Mouse (Mus musculus) heart, embryonic 10.5 days (tissue): ENCODE measurements around the gene Pbx1. TPM values are rescaled to one million over a fixed set of nuclear protein-coding genes. Genes with fewer than 3 reads are reported as not detected.
"Not testable (repeated sequence)": the region's sequence is repeated elsewhere in the genome, so short reads cannot be mapped to it uniquely, and the experiment has no call there.

Source experiments
- DNase-seq: peaks from one replicate; pipeline ENCODE4 v3.0.0-alpha.2; 2017; ENCODE audit warnings: low spot score
- H3K27ac ChIP-seq: fragments of 300-500 bp; sonication (generic); 2 replicates; pipeline ENCODE4 v1.5.1; 2016; ENCODE audit warnings: mild to moderate bottlenecking
- H3K27me3 ChIP-seq: fragments of 300-500 bp; sonication (generic); 2 replicates; pipeline ENCODE4 v1.6.1; 2016; ENCODE audit warnings: mild to moderate bottlenecking; ENCODE audit not compliant: poor library complexity, insufficient read depth, severe bottlenecking
- H3K36me3 ChIP-seq: fragments of 300-500 bp; sonication (generic); 2 replicates; pipeline ENCODE4 v1.6.1; 2016; ENCODE audit warnings: mild to moderate bottlenecking, moderate library complexity
- H3K4me1 ChIP-seq: fragments of 300-500 bp; sonication (generic); 2 replicates; pipeline ENCODE4 v1.6.1; 2016; ENCODE audit warnings: mild to moderate bottlenecking
- H3K4me3 ChIP-seq: fragments of 300-500 bp; sonication (generic); 2 replicates; pipeline ENCODE4 v1.5.1; 2016; ENCODE audit warnings: mild to moderate bottlenecking, moderate library complexity
- H3K9me3 ChIP-seq: fragments of 300-500 bp; sonication (generic); 2 replicates; pipeline ENCODE4 v1.6.1; 2016; ENCODE audit warnings: mild to moderate bottlenecking, moderate library complexity
- WGBS: fragments of 180-500 bp; shearing (Covaris S2); methylation state at CpG from one replicate; pipeline ENCODE4 v1.1.7; 2016; 5-methylcytosine and 5-hydroxymethylcytosine counted together
- polyA plus RNA-seq: library from polyadenylated mRNA; unstranded; fragments of >200 nt; fragmentation: Nextera tagmentation; extraction: Ambion mirVana; gene quantifications from 2 replicates; pipeline ENCODE4 v1.2.1, GENCODE M21; 2016

Pbx1 gene
- polyA plus RNA-seq = 19.7 and 29.5 TPM in 2 replicates

GRCm38 (mm10) chr1:168432232-168432280 lies at the start of gene Pbx1:
Gene Pbx1, minus strand, starts transcription at chr1:168432270.
- Histone ChIP-seq H3K4me1 (peaks cover 16% of the 10 kb centered on the region), H3K27ac (peak within 1 kb of the TSS; percentile 98), H3K4me3 (peak within 1 kb of the TSS; percentile 88)
- H3K9me3 ChIP-seq, H3K36me3 ChIP-seq, DNase-seq, H3K27me3 ChIP-seq: not testable (repeated sequence)

- Histone ChIP-seq H3K36me3 (no peaks in the 10 kb centered on the region), H3K4me1 (peaks cover 33% of the 10 kb centered on the region), H3K9me3 (no peaks in the 10 kb centered on the region), H3K27me3 (no peaks in the 10 kb centered on the region), H3K27ac (no peak overlapping the region), H3K4me3 (no peak overlapping the region)
- DNase-seq = no peak
- 86% methylated on average over 8 of the region's 8 CpGs for WGBS
Observed at GRCm38 (mm10) chr1:168479626-168480025, 47.6 kb upstream of the Pbx1 start.

GRCm38 (mm10) chr1:168478829-168479228 lies 46.8 kb upstream of the Pbx1 start:
- 61% methylated on average over 2 of the region's 2 CpGs for WGBS
- H3K27me3 ChIP-seq = no peaks in the 10 kb centered on the region
- H3K4me1 ChIP-seq = peaks cover 39% of the 10 kb centered on the region
- no peak overlapping the region for H3K27ac ChIP-seq
- H3K9me3 ChIP-seq = no peaks in the 10 kb centered on the region
- no peak for DNase-seq
- no peaks in the 10 kb centered on the region for H3K36me3 ChIP-seq
- H3K4me3 ChIP-seq = no peak overlapping the region

DNA sequence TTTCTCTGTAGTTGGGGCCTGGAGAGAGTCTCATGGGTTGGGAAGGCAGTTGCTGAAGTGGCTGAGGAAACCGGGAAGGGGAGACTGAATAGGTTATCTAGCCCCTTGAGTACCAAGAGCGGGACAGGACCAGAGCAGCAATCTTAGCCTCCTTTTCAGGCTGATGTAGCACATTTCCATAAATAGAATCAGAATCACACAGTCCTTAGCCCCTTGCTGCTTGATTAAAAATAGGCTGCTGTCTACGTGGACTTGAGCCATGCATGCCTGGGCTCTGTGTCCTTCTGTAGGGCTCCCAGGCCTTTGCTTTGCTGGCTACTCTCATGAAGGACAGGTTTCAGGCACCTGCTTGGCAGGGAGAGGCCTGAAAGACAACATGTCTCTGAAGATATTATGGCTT lies 44.8 kb upstream of the Pbx1 start:
- Histone ChIP-seq H3K36me3 (no peaks in the 10 kb centered on the region), H3K9me3 (no peaks in the 10 kb centered on the region), H3K4me3 (no peak overlapping the region), H3K27ac (peak overlapping the region; percentile 78), H3K27me3 (no peaks in the 10 kb centered on the region), H3K4me1 (peaks cover 39% of the 10 kb centered on the region)
- 32% methylated on average over 3 of the region's 3 CpGs for WGBS
- DNase-seq = peak; percentile 79

DNA sequence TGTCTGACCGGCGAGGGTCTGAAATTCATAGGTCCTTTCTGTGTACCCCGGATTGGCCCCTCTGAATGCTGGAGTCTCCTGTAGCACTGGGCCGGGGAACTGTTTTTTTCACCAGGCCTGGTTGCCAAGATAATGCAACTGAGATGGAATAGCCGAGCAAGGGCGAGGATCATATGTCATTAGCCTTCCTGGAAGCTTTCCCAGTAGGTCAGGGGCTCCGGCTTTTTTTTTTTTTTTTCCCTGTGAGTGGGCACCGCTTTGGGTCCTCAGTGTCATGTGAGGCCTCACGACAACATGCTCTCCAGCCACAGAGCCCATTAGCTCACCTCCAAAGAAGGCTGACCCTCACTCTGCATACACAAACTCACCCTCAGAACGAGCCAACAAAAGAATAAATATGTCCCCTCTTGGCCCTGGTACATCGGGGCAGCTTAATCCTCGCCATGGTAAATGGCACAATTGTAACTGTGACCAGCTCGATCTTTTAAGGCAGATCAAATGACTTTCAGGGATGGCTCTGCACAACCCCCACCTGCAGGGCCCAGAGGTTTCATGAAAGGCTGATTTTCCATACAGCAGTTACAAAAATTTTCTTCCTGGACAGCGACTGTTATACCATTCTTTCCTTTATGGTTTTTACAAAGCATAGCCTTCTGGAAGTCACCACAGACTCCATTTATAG lies 44.3 kb upstream of the Pbx1 start:
- 56% methylated on average over 14 of the region's 14 CpGs for WGBS
- peaks cover 39% of the 10 kb centered on the region for H3K4me1 ChIP-seq
- no peak for DNase-seq
- no peaks in the 10 kb centered on the region for H3K27me3 ChIP-seq
- H3K4me3 ChIP-seq = no peak overlapping the region
- H3K36me3 ChIP-seq = no peaks in the 10 kb centered on the region
- no peaks in the 10 kb centered on the region for H3K9me3 ChIP-seq
- peak overlapping the region; percentile 78 for H3K27ac ChIP-seq

DNA sequence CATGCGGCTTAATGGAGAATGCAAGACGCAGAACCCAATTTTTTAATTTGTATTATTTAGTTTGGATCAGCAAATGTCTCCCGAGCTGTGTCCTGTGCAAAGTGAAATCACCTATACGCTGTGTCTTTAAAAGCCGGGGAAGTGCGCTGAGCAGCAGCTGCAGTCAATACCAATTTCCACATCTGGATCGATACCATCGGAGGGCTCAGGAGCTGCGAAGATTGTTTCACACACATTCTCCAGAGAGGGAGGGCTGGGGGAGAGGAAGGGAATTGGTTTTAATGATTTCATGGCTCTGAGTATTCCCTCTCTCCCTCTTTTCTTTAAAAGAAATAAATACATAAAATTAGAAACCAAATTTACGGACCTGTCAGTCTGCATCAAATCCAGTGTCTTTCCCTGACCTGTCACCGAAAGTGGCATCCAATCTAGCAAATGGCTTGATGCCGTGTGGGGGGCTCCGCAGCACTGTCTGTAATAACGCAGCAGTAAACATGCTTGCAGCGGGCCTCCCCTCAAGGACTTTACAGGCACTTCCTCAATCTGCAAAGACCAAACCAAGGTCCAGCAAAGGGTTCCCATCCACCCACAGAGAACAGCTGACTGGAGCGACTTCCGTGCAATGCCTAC lies 43.6 kb upstream of the Pbx1 start:
- 88% methylated on average over 17 of the region's 17 CpGs for WGBS
- H3K27me3 ChIP-seq = no peaks in the 10 kb centered on the region
- H3K4me1 ChIP-seq = peaks cover 39% of the 10 kb centered on the region
- no peak for DNase-seq
- no peak overlapping the region for H3K4me3 ChIP-seq
- peak overlapping the region; percentile 78 for H3K27ac ChIP-seq
- no peaks in the 10 kb centered on the region for H3K36me3 ChIP-seq
- no peaks in the 10 kb centered on the region for H3K9me3 ChIP-seq

DNA sequence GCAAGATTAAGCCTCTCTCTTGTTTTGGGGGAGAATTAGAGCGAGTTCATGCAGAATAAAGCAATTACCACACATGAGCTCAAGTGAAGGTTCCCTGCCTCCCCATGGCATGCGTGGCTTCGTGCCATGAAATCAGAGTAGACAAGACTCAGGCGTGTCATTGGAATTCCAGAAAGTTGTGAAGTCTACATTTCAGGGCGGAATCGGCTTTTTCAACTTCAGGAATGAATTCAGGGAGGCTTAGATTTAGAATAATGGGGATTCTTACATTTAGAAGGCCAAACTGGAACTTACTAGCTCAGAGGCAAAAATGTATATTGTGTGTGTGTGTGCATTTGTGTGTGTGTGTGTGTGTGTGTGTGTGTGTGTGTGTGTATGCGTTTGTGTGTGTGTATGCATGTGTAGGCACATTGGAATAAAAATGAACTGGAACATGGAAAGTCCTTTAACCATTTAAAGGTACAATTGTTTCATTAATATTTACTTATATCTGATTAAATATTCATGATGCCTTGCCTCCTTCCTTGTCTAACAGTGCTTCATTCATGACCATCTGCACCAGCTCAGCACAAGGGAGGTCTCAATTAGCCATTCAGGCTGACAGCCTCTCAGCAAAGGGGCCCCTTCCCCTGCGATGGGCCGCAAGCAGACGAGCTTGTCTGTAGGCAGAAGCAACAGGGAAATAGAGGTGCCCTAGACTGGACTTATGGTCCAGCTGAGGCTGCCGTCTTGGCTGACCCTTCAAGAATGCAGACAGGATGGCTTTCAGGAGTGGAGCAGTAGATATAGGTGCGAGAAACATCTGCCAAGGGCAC lies 41.4 kb upstream of the Pbx1 start:
- no peaks in the 10 kb centered on the region for H3K36me3 ChIP-seq
- H3K4me1 ChIP-seq = peaks cover 36% of the 10 kb centered on the region
- no peak overlapping the region for H3K4me3 ChIP-seq
- no peaks in the 10 kb centered on the region for H3K9me3 ChIP-seq
- no peaks in the 10 kb centered on the region for H3K27me3 ChIP-seq
- peak overlapping the region; percentile 75 for H3K27ac ChIP-seq
- DNase-seq = no peak
- 60% methylated on average over 12 of the region's 12 CpGs for WGBS

DNA sequence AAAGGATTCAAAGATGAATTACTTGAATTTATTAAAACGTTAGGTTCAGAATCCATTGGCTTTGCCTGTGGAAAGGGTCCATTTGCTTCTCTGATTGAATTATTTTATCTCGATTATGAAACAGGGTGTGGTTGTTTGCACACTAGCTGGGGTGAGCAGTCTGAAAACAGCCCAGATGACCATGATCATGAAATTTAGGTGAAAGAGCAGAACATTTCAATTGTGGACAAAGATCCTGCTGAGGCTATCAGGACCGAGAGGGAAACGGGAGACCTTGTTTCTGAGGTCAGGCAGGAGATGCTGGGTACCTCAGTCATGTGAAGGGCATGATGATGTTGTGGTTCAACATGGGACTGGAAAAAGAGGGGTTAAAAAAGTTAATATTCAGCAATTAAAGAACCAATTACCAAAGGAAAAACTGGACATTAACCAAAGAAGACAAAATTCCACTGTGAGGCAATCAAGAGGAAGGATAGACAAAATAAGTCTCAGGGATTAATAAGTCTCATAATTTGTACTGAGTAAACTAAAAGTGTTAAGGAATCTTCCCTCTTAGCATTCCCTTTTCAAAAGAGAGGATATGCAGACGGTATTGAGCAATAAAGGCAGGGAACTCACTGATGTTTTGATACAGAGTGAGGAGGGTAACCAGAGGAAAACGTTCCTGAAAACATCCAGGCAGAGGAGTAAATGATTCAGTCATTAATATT lies 40.6 kb upstream of the Pbx1 start:
- Histone ChIP-seq H3K9me3 (no peaks in the 10 kb centered on the region), H3K36me3 (no peaks in the 10 kb centered on the region), H3K27ac (no peak overlapping the region), H3K27me3 (no peaks in the 10 kb centered on the region), H3K4me3 (no peak overlapping the region), H3K4me1 (peaks cover 36% of the 10 kb centered on the region)
- DNase-seq = no peak
- WGBS = 75% methylated on average over 6 of the region's 6 CpGs

DNA sequence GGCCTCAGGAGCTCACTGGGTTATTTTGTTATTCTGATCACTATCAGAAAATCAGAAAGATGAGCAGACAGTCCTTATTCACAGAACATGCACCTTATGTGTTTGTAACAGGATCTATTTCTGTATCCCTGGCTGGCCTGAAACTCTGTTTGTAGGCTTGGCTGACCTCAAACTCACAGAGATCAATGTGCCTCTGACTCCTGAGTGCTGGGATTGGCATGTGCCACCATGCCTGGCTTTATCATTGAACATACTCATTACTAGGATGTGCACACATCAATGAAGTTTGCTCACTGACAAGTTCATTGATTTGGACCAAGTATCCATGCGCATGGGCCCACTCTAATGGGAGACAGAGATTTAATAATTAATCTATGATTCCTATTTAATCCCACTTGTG lies 27.4 kb upstream of the Pbx1 start:
- H3K9me3 ChIP-seq = no peaks in the 10 kb centered on the region
- no peaks in the 10 kb centered on the region for H3K27me3 ChIP-seq
- WGBS = 96% methylated on average over 1 of the region's 1 CpGs
- no peaks in the 10 kb centered on the region for H3K36me3 ChIP-seq
- no peak overlapping the region for H3K4me3 ChIP-seq
- peaks cover 7% of the 10 kb centered on the region for H3K4me1 ChIP-seq
- no peak overlapping the region for H3K27ac ChIP-seq
- no peak for DNase-seq

DNA sequence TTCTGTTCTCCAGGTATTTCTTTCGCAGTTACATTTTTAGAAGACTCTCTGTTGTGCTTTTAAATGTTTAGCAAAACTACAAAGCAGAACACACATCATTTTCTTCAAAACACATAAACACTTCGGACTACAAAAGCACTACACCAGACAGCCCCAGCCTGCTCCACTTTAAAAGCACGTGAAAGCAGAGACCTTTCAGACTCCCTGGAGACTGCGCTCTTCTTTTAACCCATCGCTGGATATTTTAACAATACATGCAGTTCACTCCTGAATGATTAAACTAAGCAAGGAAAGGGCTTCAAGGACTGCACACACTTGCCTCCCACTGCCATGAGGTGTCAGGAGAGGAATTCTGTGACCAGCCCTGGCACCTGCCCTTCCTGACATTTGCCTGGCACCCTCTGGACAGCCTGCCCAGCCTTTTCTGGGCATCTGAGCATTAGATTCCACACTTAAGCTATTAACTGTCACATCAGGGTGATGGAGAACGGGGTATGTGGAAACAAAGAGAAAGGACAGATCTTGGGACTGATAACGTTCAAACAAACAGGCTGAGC lies 25.2 kb upstream of the Pbx1 start:
- Histone ChIP-seq H3K4me1 (peaks cover 7% of the 10 kb centered on the region), H3K4me3 (no peak overlapping the region), H3K27ac (0 out of 2 replicates have a peak overlapping the region, but pooled peaks have one; percentile 2), H3K27me3 (no peaks in the 10 kb centered on the region), H3K36me3 (no peaks in the 10 kb centered on the region), H3K9me3 (no peaks in the 10 kb centered on the region)
- 47% methylated on average over 7 of the region's 7 CpGs for WGBS
- DNase-seq = no peak

- no peaks in the 10 kb centered on the region for H3K36me3 ChIP-seq
- H3K4me1 ChIP-seq = peaks cover 7% of the 10 kb centered on the region
- no peak overlapping the region for H3K27ac ChIP-seq
- no peak for DNase-seq
- H3K4me3 ChIP-seq = no peak overlapping the region
- H3K27me3 ChIP-seq = no peaks in the 10 kb centered on the region
- H3K9me3 ChIP-seq = no peaks in the 10 kb centered on the region
- 73% methylated on average over 8 of the region's 8 CpGs for WGBS
Observed at GRCm38 (mm10) chr1:168455178-168455577, 23.1 kb upstream of the Pbx1 start.

- H3K36me3 ChIP-seq = no peaks in the 10 kb centered on the region
- H3K4me1 ChIP-seq = peaks cover under 1% of the 10 kb centered on the region; the same call in 1 of the 2 replicates
- H3K27ac ChIP-seq = no peak overlapping the region
- WGBS = 90% methylated on average over 3 of the region's 3 CpGs
- H3K4me3 ChIP-seq = no peak overlapping the region
- no peaks in the 10 kb centered on the region for H3K27me3 ChIP-seq
- no peak for DNase-seq
- no peaks in the 10 kb centered on the region for H3K9me3 ChIP-seq
Observed at GRCm38 (mm10) chr1:168433671-168434070, 1.6 kb upstream of the Pbx1 start.

- peak; percentile 99 for DNase-seq
- peak overlapping the region; percentile 98 for H3K27ac ChIP-seq
Observed at GRCm38 (mm10) chr1:168432281-168432725, 233 bp upstream of the Pbx1 start.

More at GRCm38 (mm10) chr1:168432281-168432725, 233 bp upstream of the Pbx1 start:
- Histone ChIP-seq H3K9me3 (no peaks in the 10 kb centered on the region), H3K4me3 (peak overlapping the region; percentile 88), H3K27me3 (no peaks in the 10 kb centered on the region), H3K36me3 (no peaks in the 10 kb centered on the region), H3K4me1 (peaks cover 13% of the 10 kb centered on the region)
- 0% methylated on average over 20 of the region's 22 CpGs for WGBS
